Mouse (Mus musculus) megakaryocyte progenitor cell, adult 5-6 weeks (primary cell): ENCODE data around the gene Fen1. TPM values are rescaled to one million over a fixed set of nuclear protein-coding genes. Genes with fewer than 3 reads are reported as not detected.

Experiments used
- total RNA-seq, 2 experiments: library from RNA; stranded (forward) in 1 of 2; stranded (reverse) in 1 of 2; fragments of 157-497, 149-512 nt in 1 of 2; fragments of 200-1000 nt in 1 of 2; gene quantifications; 2 replicates each; pipeline versions ENCODE4 v1.2.3 to v1.2.4; 2015 to 2017

Gene Fen1
- total RNA-seq, 2 experiments from 2014 or later, result 61.1 to 125 TPM

Other genes with a start within 250 kb of the Fen1 start
- 1,115 and 1,144 TPM in 2 replicates for gene Fth1, start 223.6 kb downstream of the Fen1 start, total RNA-seq (2015)
- gene Fth1, start 223.6 kb downstream of the Fen1 start, total RNA-seq (2017), result 325 and 354 TPM in 2 replicates
- 0.15 and 1.1 TPM in 2 replicates for gene Best1, start 202.5 kb downstream of the Fen1 start, total RNA-seq (2015)
- not detected in 2 replicates for gene Best1, start 202.5 kb downstream of the Fen1 start, total RNA-seq (2017)
- 3.0 and 4.6 TPM in 2 replicates for gene Rab3il1, start 202.5 kb downstream of the Fen1 start, total RNA-seq (2015)
- gene Rab3il1, start 202.5 kb downstream of the Fen1 start, total RNA-seq (2017), result 3.4 and 3.9 TPM in 2 replicates
- 1.4 and 2.1 TPM in 2 replicates for gene Fads3, start 162.6 kb downstream of the Fen1 start, total RNA-seq (2015)
- 2.1 and 2.8 TPM in 2 replicates for gene Fads3, start 162.6 kb downstream of the Fen1 start, total RNA-seq (2017)
- gene Fads2, start 102.4 kb downstream of the Fen1 start, total RNA-seq (2015), result 7.7 and 10.4 TPM in 2 replicates
- 6.3 and 13.7 TPM in 2 replicates for gene Fads2, start 102.4 kb downstream of the Fen1 start, total RNA-seq (2017)
- 14.9 and 22.2 TPM in 2 replicates for gene Fads1, start 21.3 kb downstream of the Fen1 start, total RNA-seq (2015)
- 9.4 and 10.0 TPM in 2 replicates for gene Fads1, start 21.3 kb downstream of the Fen1 start, total RNA-seq (2017)
- gene Tmem258, start 155 bp downstream of the Fen1 start, total RNA-seq (2015), result 308 and 313 TPM in 2 replicates
- 149 and 204 TPM in 2 replicates for gene Tmem258, start 155 bp downstream of the Fen1 start, total RNA-seq (2017)
- not detected in 2 replicates for gene Myrf, start 36.6 kb upstream of the Fen1 start, total RNA-seq (2015)
- not detected in 2 replicates for gene Myrf, start 36.6 kb upstream of the Fen1 start, total RNA-seq (2017)
- 0.02 TPM in 1 of 2 replicates, not detected in the other for gene Dagla, start 100.7 kb upstream of the Fen1 start, total RNA-seq (2015)
- 0.17 and 1.4 TPM in 2 replicates for gene Dagla, start 100.7 kb upstream of the Fen1 start, total RNA-seq (2017)
- not detected in 2 replicates for gene Syt7, start 184.9 kb upstream of the Fen1 start, total RNA-seq (2015)
- not detected in 2 replicates for gene Syt7, start 184.9 kb upstream of the Fen1 start, total RNA-seq (2017)